Mouse (Mus musculus): ENCODE measurements around the gene Olfr69.

GRCm38 (mm10) chr7:103744843-103745242, 26.6 kb downstream of the Olfr69 start, which contains the start of gene Olfr629:
- no peak for TF ChIP-seq CTCF (IDR thresholded peaks at IDR 0.05; ENCODE audit: control insufficient read depth, insufficient read depth, insufficient replicate concordance, low read depth, low read length)
- TF ChIP-seq POLR2A (IDR thresholded peaks at IDR 0.05; ENCODE audit: control insufficient read depth, low read depth, low read length) = no peak
